Mouse (Mus musculus) embryonic facial prominence, embryonic 11.5 days (tissue): ENCODE measurements around the gene Tmem253. TPM values are rescaled to one million over a fixed set of nuclear protein-coding genes. Genes with fewer than 3 reads are reported as not detected.

Source experiments
- ATAC-seq: fragments of 200-750 bp; cut with Nextera tagmentation; replicated peaks from 2 replicates; pipeline ENCODE4 v1.8.0; 2017; ENCODE audit warnings: low read depth; ENCODE audit not compliant: insufficient number of reproducible peaks, low FRiP score, low TSS enrichment
- DNase-seq: peaks from one replicate; pipeline ENCODE4 v3.0.0-alpha.2; 2015; ENCODE audit warnings: low spot score
- H3K27ac ChIP-seq: fragments of 300-500 bp; sonication (generic); replicated peaks from 2 replicates; pipeline ENCODE4 v1.5.1; 2014; ENCODE audit warnings: mild to moderate bottlenecking, low read depth, low read length, control low read depth
- H3K27me3 ChIP-seq: fragments of 300-500 bp; sonication (generic); 2 replicates; pipeline ENCODE4 v1.6.1; 2014; ENCODE audit warnings: mild to moderate bottlenecking, low read length, moderate library complexity, mixed read lengths; ENCODE audit not compliant: control insufficient read depth, insufficient read depth
- H3K36me3 ChIP-seq: fragments of 300-500 bp; sonication (generic); replicated peaks from 2 replicates; pipeline ENCODE4 v1.6.1; 2014; ENCODE audit warnings: low read depth, mild to moderate bottlenecking, low read length, moderate library complexity, mixed read lengths; ENCODE audit not compliant: control insufficient read depth, insufficient read depth
- H3K4me1 ChIP-seq: fragments of 300-500 bp; sonication (generic); 2 replicates; pipeline ENCODE4 v1.6.1; 2014; ENCODE audit warnings: low read length, mixed read lengths; ENCODE audit not compliant: control insufficient read depth, insufficient read depth
- H3K4me2 ChIP-seq: fragments of 300-500 bp; sonication (generic); 2 replicates; pipeline ENCODE4 v1.6.1; 2014; ENCODE audit warnings: low read depth, mild to moderate bottlenecking, control low read depth, low read length, moderate library complexity
- H3K4me3 ChIP-seq: fragments of 300-500 bp; sonication (generic); 2 replicates; pipeline ENCODE4 v1.5.1; 2014; ENCODE audit warnings: low read depth, low read length, control low read depth
- H3K9ac ChIP-seq: fragments of 300-500 bp; sonication (generic); replicated peaks from 2 replicates; pipeline ENCODE4 v1.6.1; 2014; ENCODE audit warnings: mild to moderate bottlenecking, control low read depth, low read length
- H3K9me3 ChIP-seq: fragments of 300-500 bp; sonication (generic); replicated peaks from 2 replicates; pipeline ENCODE4 v1.6.1; 2016; ENCODE audit warnings: mild to moderate bottlenecking, low read length, inconsistent platforms, mixed read lengths; ENCODE audit not compliant: control insufficient read depth
- WGBS: fragments of 180-500 bp; shearing (Covaris S2); extraction: QIAGEN DNeasy Blood & Tissue Kit; methylation state at CpG from one replicate; pipeline ENCODE4 v1.1.7; 2014; 5-methylcytosine and 5-hydroxymethylcytosine counted together
- polyA plus RNA-seq: library from polyadenylated mRNA; unstranded; fragments of >200 nt; fragmentation: Nextera tagmentation; extraction: Ambion mirVana; gene quantifications from 2 replicates; pipeline ENCODE4 v1.2.1, GENCODE M21; 2014

Tmem253 gene
- polyA plus RNA-seq, 1 experiment from 2014 or later = 0.35 TPM

DNA sequence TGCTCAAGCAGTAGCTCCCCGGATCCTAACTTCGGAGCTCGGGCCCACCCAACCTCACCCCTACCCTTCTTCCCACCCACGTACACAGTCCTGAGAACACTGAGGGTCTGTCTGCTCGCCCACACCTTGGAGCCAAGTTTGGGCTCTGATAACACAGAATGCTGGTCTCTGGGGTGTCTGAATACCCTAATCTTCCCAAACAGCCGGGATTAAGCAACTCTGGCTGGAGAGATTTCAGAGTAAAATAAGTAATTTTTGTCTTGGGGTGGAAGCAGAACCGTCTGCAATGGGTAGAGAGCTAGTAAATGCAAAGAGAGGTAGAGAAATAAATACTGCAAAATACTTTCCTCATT is 29.3 kb upstream of the Tmem253 start:
- peaks cover 12% of the 10 kb centered on the region for H3K36me3 ChIP-seq
- no peak for DNase-seq
- H3K9me3 ChIP-seq = no peaks in the 10 kb centered on the region
- H3K4me1 ChIP-seq = peaks cover 2% of the 10 kb centered on the region; the same call in 1 of the 2 replicates
- peak overlapping the region; percentile 90 for H3K9ac ChIP-seq
- H3K4me2 ChIP-seq = peak overlapping the region; percentile 93
- peak overlapping the region; percentile 95 for H3K27ac ChIP-seq
- no peak for ATAC-seq
- no peaks in the 10 kb centered on the region for H3K27me3 ChIP-seq
- 2% methylated on average over 7 of the region's 7 CpGs for WGBS
- peak overlapping the region; percentile 75 for H3K4me3 ChIP-seq

GRCm38 (mm10) chr14:51987177-51987576 is 28.3 kb upstream of the Tmem253 start:
- ATAC-seq (no peak), DNase-seq (no peak)
- Histone ChIP-seq H3K27ac (no peak overlapping the region), H3K36me3 (peaks cover 13% of the 10 kb centered on the region), H3K27me3 (no peaks in the 10 kb centered on the region), H3K4me1 (peaks cover 2% of the 10 kb centered on the region; the same call in 1 of the 2 replicates), H3K9ac (no peak overlapping the region), H3K4me2 (no peak overlapping the region), H3K9me3 (no peaks in the 10 kb centered on the region), H3K4me3 (no peak overlapping the region)
- 94% methylated on average over 6 of the region's 6 CpGs for WGBS

- Histone ChIP-seq H3K4me1 (peaks cover 2% of the 10 kb centered on the region; the same call in 1 of the 2 replicates), H3K36me3 (peaks cover 13% of the 10 kb centered on the region), H3K27ac (no peak overlapping the region), H3K9me3 (no peaks in the 10 kb centered on the region), H3K9ac (no peak overlapping the region), H3K27me3 (no peaks in the 10 kb centered on the region), H3K4me2 (no peak overlapping the region), H3K4me3 (no peak overlapping the region)
- ATAC-seq = no peak
- DNase-seq = no peak
- 80% methylated on average over 12 of the region's 12 CpGs for whole genome bisulfite sequencing
Measured at GRCm38 (mm10) chr14:51988731-51989130, 26.7 kb upstream of the Tmem253 start.

DNA sequence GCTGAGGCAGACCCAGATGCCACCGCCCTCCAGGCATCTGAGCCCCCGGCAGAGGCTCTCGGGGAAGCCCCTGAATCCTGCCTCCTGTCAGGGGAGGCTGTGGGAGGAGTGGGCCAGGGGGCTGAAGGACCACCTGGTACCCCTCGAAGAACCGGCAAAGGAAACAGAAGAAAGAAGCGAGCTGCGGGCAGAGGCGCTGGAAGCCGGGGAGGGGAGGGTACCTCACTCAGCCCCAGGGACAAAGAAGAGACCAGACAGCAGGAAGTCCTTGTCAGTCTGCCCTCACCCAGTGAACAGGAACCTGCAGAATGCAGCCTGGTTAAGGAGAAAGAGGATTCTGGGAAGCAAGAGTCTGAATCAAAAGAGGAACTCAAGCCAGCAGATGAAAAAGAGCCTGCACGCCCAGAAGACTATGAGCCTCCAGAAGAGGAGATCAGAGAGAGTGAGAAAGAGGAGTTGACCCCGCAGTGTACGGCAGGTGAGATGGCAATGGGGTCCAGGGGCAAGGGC is 25.9 kb upstream of the Tmem253 start:
- WGBS = 59% methylated on average over 12 of the region's 12 CpGs
- H3K9me3 ChIP-seq = no peaks in the 10 kb centered on the region
- no peak for ATAC-seq
- H3K27me3 ChIP-seq = no peaks in the 10 kb centered on the region
- no peak overlapping the region for H3K27ac ChIP-seq
- H3K4me1 ChIP-seq = peaks cover 2% of the 10 kb centered on the region; the same call in 1 of the 2 replicates
- H3K36me3 ChIP-seq = peaks cover 14% of the 10 kb centered on the region
- no peak overlapping the region for H3K4me2 ChIP-seq
- no peak for DNase-seq
- no peak overlapping the region for H3K4me3 ChIP-seq
- no peak overlapping the region for H3K9ac ChIP-seq

GRCm38 (mm10) chr14:51994453-51994852 is 21.0 kb upstream of the Tmem253 start:
- WGBS = 89% methylated on average over 4 of the region's 4 CpGs
- DNase-seq = no peak
- Histone ChIP-seq H3K4me3 (no peak overlapping the region), H3K27me3 (no peaks in the 10 kb centered on the region), H3K27ac (no peak overlapping the region), H3K9ac (no peak overlapping the region), H3K36me3 (peaks cover 29% of the 10 kb centered on the region), H3K4me2 (no peak overlapping the region), H3K9me3 (no peaks in the 10 kb centered on the region), H3K4me1 (no peaks in the 10 kb centered on the region)
- no peak for ATAC-seq

- peaks cover 36% of the 10 kb centered on the region for H3K36me3 ChIP-seq
- no peaks in the 10 kb centered on the region for H3K27me3 ChIP-seq
- H3K9ac ChIP-seq = no peak overlapping the region
- H3K4me3 ChIP-seq = no peak overlapping the region
- H3K9me3 ChIP-seq = no peaks in the 10 kb centered on the region
- DNase-seq (no peak), ATAC-seq (no peak)
- 81% methylated on average over 12 of the region's 12 CpGs for WGBS
- no peak overlapping the region for H3K4me2 ChIP-seq
- no peak overlapping the region for H3K27ac ChIP-seq
- no peaks in the 10 kb centered on the region for H3K4me1 ChIP-seq
Measured at GRCm38 (mm10) chr14:51995219-51995871, 20.1 kb upstream of the Tmem253 start.

GRCm38 (mm10) chr14:51996231-51996841 is 19.1 kb upstream of the Tmem253 start:
- peak; percentile 42 for DNase-seq
- 87% methylated on average over 13 of the region's 13 CpGs for WGBS
- H3K9ac ChIP-seq = no peak overlapping the region
- no peak overlapping the region for H3K4me2 ChIP-seq
- no peaks in the 10 kb centered on the region for H3K27me3 ChIP-seq
- no peak for ATAC-seq
- peaks cover 35% of the 10 kb centered on the region for H3K36me3 ChIP-seq
- no peaks in the 10 kb centered on the region for H3K9me3 ChIP-seq
- H3K4me1 ChIP-seq = no peaks in the 10 kb centered on the region
- no peak overlapping the region for H3K4me3 ChIP-seq
- H3K27ac ChIP-seq = no peak overlapping the region

DNA sequence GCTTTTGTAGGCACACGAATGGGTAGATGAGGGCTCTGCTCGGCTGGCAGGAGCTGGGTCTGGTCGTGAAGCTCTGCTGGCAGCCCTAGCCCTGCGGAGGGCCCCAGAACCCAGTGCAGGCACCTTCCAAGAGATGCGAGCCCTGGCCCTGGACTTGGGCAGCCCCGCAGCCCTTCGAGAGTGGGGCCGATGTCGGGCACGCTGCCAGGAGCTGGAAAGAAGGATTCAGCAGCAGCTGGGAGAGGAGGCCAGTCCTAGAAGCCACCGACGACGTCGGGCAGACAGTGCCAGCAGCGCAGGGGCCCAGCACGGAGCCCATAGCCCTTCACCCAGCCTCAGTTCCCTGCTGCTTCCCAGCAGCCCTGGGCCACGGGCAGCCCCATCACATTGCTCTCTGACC is 18.6 kb upstream of the Tmem253 start:
- Histone ChIP-seq H3K36me3 (peaks cover 37% of the 10 kb centered on the region), H3K9me3 (no peaks in the 10 kb centered on the region), H3K27ac (no peak overlapping the region), H3K4me1 (no peaks in the 10 kb centered on the region), H3K9ac (no peak overlapping the region), H3K27me3 (no peaks in the 10 kb centered on the region), H3K4me3 (no peak overlapping the region), H3K4me2 (0 out of 2 replicates have a peak overlapping the region, but pooled peaks have one; percentile 13)
- no peak for ATAC-seq
- no peak for DNase-seq
- WGBS = 78% methylated on average over 17 of the region's 17 CpGs
